Mouse (Mus musculus) olfactory bulb, adult 2 months (tissue): ENCODE results near the gene Med12l. TPM values are rescaled to one million over a fixed set of nuclear protein-coding genes. Genes with fewer than 3 reads are reported as not detected.

ENCODE experiments used
- H3K27ac ChIP-seq: fragments of 200-500 bp; 2 replicates; pipeline ENCODE4 v1.5.1; 2012; ENCODE audit warnings: low read depth, low read length; ENCODE audit not compliant: insufficient read depth
- H3K4me1 ChIP-seq: fragments of 200-500 bp; 2 replicates; pipeline ENCODE4 v1.6.1; 2012; ENCODE audit warnings: low read length; ENCODE audit not compliant: control insufficient read depth, insufficient read depth
- H3K4me3 ChIP-seq: fragments of 200-500 bp; 2 replicates; pipeline ENCODE4 v1.5.1; 2012; ENCODE audit warnings: mild to moderate bottlenecking, low read depth, low read length, moderate library complexity; ENCODE audit not compliant: insufficient read depth
- CTCF ChIP-seq: fragments of 200-500 bp; IDR thresholded peaks from 2 replicates; pipeline ENCODE4 v1.5.1; 2012; ENCODE audit warnings: low read depth, mild to moderate bottlenecking, low read length, moderate library complexity; ENCODE audit not compliant: insufficient read depth
- POLR2A ChIP-seq: fragments of 200-500 bp; IDR thresholded peaks from 2 replicates; pipeline ENCODE4 v1.6.1; 2012; ENCODE audit warnings: mild to moderate bottlenecking, low read depth, low read length, moderate library complexity; ENCODE audit not compliant: insufficient read depth
- WGBS: fragments of 180-500 bp; shearing (Covaris S2); methylation state at CpG from one replicate; pipeline ENCODE4 v1.1.7; 2018; 5-methylcytosine and 5-hydroxymethylcytosine counted together
- polyA plus RNA-seq: library from polyadenylated mRNA; stranded (reverse); fragments of >200 nt; gene quantifications from 2 replicates; pipeline ENCODE4 v1.2.4, GENCODE M21; 2012; ENCODE audit warnings: low replicate concordance; ENCODE audit not compliant: missing spikeins, insufficient read depth, insufficient read length

The Med12l gene
- polyA plus RNA-seq, 1 experiment: not detected

GRCm38 (mm10) chr3:59295699-59296562 lies 290.3 kb downstream of the Med12l start:
- H3K27ac ChIP-seq: no peak overlapping the region
- no peak for TF ChIP-seq CTCF
- TF ChIP-seq POLR2A: no peak
- H3K4me3 ChIP-seq: no peak overlapping the region
- 95% methylated on average over 16 of the region's 16 CpGs for WGBS
- H3K4me1 ChIP-seq: no peaks in the 10 kb centered on the region; the same call in 1 of the 2 replicates

- no peak for TF ChIP-seq POLR2A
- no peak overlapping the region for H3K27ac ChIP-seq
- no peaks in the 10 kb centered on the region; the same call in 1 of the 2 replicates for H3K4me1 ChIP-seq
- WGBS: 72% methylated on average over 5 of the region's 5 CpGs
- H3K4me3 ChIP-seq: no peak overlapping the region
These were observed 291.0 kb downstream of the Med12l start for GRCm38 (mm10) chr3:59296563-59297130.

DNA sequence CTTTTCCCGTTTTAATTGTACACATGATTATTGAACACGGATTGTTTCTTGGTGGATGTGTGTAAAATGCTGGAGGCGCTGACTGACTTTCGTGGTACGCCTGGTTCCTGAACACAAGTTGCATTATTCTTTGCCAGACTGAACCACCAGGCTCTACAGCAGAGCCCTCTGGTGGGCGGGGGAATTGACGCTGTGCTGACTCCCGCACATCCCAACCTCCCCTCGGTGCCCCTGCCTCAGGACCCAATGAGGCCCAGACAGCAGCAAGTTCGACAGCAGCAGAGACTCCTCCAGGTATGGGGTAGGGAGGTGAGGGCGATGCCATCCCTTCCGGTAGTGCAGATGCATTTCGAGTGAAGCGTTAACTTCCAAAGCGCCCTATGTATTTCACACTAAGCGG lies 292.0 kb downstream of the Med12l start:
- 90% methylated on average over 16 of the region's 16 CpGs for WGBS
- no peak overlapping the region for H3K27ac ChIP-seq
- no peaks in the 10 kb centered on the region; the same call in 1 of the 2 replicates for H3K4me1 ChIP-seq
- H3K4me3 ChIP-seq: no peak overlapping the region
- TF ChIP-seq POLR2A: no peak
- TF ChIP-seq CTCF: no peak

DNA sequence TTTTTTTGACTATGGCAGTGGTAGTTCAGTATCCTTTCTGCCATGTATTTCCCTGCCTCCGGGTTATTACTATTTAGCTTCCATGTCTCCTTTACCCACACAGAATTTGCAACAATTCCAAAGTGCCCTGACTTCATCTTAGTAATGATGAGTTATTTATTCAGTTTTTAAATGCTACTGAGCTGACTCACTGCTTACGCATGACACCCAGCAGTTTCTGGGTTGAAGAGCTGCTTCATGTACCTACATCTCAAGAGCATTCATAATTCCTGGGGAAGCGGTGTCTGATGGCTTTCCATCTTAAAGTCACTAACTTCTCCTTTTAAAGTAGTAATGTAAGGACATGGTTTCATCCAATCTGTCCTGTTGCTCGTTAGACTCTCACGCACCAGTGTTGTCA lies 299.3 kb downstream of the Med12l start:
- no peak overlapping the region for H3K4me3 ChIP-seq
- TF ChIP-seq CTCF (no peak), POLR2A (no peak)
- 95% methylated on average over 5 of the region's 5 CpGs for WGBS
- no peak overlapping the region for H3K27ac ChIP-seq
- H3K4me1 ChIP-seq: no peaks in the 10 kb centered on the region

GRCm38 (mm10) chr3:59305518-59305917 lies 299.9 kb downstream of the Med12l start:
- Histone ChIP-seq H3K4me1 (no peaks in the 10 kb centered on the region), H3K27ac (no peak overlapping the region), H3K4me3 (no peak overlapping the region)
- no peak for TF ChIP-seq POLR2A
- no peak for TF ChIP-seq CTCF
- 95% methylated on average over 2 of the region's 2 CpGs for WGBS

DNA sequence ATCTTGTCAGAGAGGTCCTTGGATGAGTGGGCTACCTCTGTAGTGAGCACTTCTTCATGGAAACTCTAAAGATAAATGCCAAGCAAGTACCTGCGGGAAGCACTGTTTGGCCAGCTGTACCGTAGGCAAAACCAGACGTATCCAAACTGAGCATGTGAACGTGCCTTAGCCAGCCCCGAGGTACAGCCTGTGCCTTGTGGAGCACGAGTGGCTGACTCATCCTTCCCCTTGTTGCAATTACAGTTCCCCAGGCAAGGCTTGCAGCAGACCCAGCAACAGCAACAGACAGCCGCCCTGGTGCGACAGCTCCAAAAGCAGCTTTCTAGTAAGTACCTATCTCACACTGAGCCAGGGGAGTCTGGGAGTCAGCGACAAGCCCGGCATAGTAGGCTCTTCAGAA lies 307.0 kb downstream of the Med12l start:
- TF ChIP-seq POLR2A: no peak
- TF ChIP-seq CTCF: no peak
- peak overlapping the region; percentile 19; the same call in 1 of the 2 replicates for H3K27ac ChIP-seq
- no peak overlapping the region for H3K4me3 ChIP-seq
- 0 out of 2 replicates have a peak, but pooled peaks cover 2% of the 10 kb centered on the region for H3K4me1 ChIP-seq
- 57% methylated on average over 10 of the region's 10 CpGs for WGBS

DNA sequence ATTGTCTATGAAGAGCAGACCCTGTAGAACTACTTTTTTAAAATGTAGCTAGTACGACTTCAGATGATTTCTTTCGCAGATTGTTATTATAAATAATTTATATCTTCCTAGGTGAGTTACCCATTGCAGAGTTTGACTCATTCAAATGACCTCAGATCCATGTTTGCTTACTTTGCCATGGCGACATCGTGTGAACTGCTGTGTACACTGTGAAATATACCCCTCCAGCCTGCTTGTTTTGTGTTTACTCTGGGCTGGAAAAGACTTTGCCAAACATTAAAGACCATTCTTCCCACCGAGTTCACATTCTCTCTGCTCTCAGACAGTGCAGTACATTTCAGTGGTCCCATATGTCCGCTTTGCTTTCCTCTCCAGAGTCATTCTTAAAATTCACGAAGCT lies 310.5 kb downstream of the Med12l start:
- no peak overlapping the region for H3K4me3 ChIP-seq
- WGBS: 85% methylated on average over 7 of the region's 7 CpGs
- H3K27ac ChIP-seq: no peak overlapping the region
- TF ChIP-seq POLR2A (no peak), CTCF (no peak)
- H3K4me1 ChIP-seq: 0 out of 2 replicates have a peak, but pooled peaks cover 2% of the 10 kb centered on the region

DNA sequence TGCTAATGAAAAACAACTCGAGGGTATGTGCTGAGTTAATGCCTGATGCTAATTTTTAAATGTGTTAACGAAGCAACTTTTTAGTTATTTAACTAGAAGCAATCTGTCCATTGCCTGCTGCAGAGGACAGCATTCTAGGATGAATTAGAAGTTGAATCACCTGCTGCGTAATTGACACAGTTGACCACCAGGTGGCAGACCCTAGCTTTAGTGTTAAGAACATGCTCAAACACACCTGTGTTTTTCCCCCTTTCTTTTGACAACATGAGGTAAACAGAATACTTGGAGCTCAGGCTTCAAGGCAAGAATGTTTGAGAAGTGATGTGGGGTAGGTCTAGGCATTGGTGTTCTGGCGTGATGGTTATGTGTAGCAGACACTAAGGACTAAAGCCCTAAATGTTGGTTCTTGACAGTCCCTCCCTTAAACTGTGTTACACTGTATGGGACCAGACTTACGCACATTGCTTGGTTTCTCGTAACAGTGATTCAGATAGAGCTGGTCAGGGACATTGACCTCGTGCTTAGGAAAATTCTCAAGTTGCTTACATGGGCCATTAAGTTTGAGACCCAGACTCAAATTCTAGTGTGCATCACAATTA lies 315.8 kb downstream of the Med12l start:
- WGBS: 58% methylated on average over 7 of the region's 7 CpGs
- no peak for TF ChIP-seq CTCF
- TF ChIP-seq POLR2A: no peak
- Histone ChIP-seq H3K4me3 (no peak overlapping the region), H3K27ac (no peak overlapping the region), H3K4me1 (no peaks in the 10 kb centered on the region)

- 81% methylated on average over 2 of the region's 2 CpGs for WGBS
- H3K27ac ChIP-seq: no peak overlapping the region
- no peaks in the 10 kb centered on the region for H3K4me1 ChIP-seq
- no peak overlapping the region for H3K4me3 ChIP-seq
- TF ChIP-seq CTCF (no peak), POLR2A (no peak)
These were observed 322.9 kb downstream of the Med12l start for GRCm38 (mm10) chr3:59328526-59328925.
